Mouse (Mus musculus): Measurements from ENCODE around the gene Sfxn3. TPM values are rescaled to one million over a fixed set of nuclear protein-coding genes. Genes with fewer than 3 reads are reported as not detected.

The Sfxn3 gene
- polyA plus RNA-seq, 1 experiment from 2014 or later: 26.0 TPM

DNA sequence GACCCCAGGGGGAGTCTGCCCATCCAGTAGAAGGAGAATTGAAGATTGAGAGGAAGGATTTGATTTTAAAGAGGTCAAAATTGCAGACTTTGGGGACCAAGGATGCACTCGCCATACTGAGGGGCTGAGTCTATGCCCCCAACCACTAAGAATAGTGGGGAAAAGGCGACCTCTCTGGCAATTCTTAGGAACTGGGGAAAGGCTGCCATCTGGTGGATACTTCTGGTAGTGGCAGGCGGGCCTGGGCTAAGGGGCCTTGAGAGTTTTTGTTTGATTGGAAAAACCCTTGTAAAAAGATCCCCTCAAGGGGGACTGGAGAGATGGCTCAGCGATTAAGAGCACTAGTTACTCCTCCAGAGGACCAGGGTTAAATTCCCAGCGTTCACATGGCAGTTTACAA lies 34.0 kb downstream of the Sfxn3 start:
- no peak overlapping the region for H3K27ac ChIP-seq
- peak overlapping the region; percentile 96 for H3K4me2 ChIP-seq (replicated peaks)
- no peaks in the 10 kb centered on the region for H3K9me3 ChIP-seq
- H3K9ac ChIP-seq: no peak overlapping the region
- peaks cover 99% of the 10 kb centered on the region for H3K27me3 ChIP-seq
- ATAC-seq (ENCODE audit: low FRiP score, low read depth): no peak
- peaks cover 52% of the 10 kb centered on the region for H3K4me1 ChIP-seq
- 2% methylated on average over 5 of the region's 5 CpGs for WGBS
- H3K4me3 ChIP-seq: peak overlapping the region; percentile 38
- no peaks in the 10 kb centered on the region for H3K36me3 ChIP-seq

GRCm38 (mm10) chr19:45081841-45082550 lies 34.7 kb downstream of the Sfxn3 start:
- Histone ChIP-seq H3K4me1 (peaks cover 45% of the 10 kb centered on the region), H3K9ac (no peak overlapping the region), H3K27me3 (peaks cover 99% of the 10 kb centered on the region), H3K27ac (no peak overlapping the region), H3K36me3 (no peaks in the 10 kb centered on the region), H3K9me3 (no peaks in the 10 kb centered on the region), H3K4me3 (no peak overlapping the region), H3K4me2 (replicated peaks) (no peak overlapping the region)
- no peak for ATAC-seq (ENCODE audit: low FRiP score, low read depth)
- WGBS: 18% methylated on average over 11 of the region's 11 CpGs

- Histone ChIP-seq H3K9ac (no peak overlapping the region), H3K27ac (no peak overlapping the region), H3K27me3 (peaks cover 45% of the 10 kb centered on the region), H3K4me2 (replicated peaks) (no peak overlapping the region), H3K9me3 (no peaks in the 10 kb centered on the region), H3K36me3 (no peaks in the 10 kb centered on the region), H3K4me3 (no peak overlapping the region), H3K4me1 (no peaks in the 10 kb centered on the region)
- no peak for ATAC-seq (ENCODE audit: low FRiP score, low read depth)
- 19% methylated on average over 11 of the region's 11 CpGs for WGBS
Measured at GRCm38 (mm10) chr19:45097868-45098267, 50.6 kb downstream of the Sfxn3 start.

GRCm38 (mm10) chr19:45100486-45101270 lies 53.4 kb downstream of the Sfxn3 start:
- no peaks in the 10 kb centered on the region for H3K4me1 ChIP-seq
- no peak overlapping the region for H3K4me3 ChIP-seq
- H3K27me3 ChIP-seq: peaks cover 73% of the 10 kb centered on the region
- WGBS: 80% methylated on average over 8 of the region's 8 CpGs
- no peak for ATAC-seq (ENCODE audit: low FRiP score, low read depth)
- no peak overlapping the region for H3K9ac ChIP-seq
- no peaks in the 10 kb centered on the region for H3K36me3 ChIP-seq
- no peaks in the 10 kb centered on the region for H3K9me3 ChIP-seq
- H3K27ac ChIP-seq: no peak overlapping the region
- no peak overlapping the region for H3K4me2 ChIP-seq (replicated peaks)

GRCm38 (mm10) chr19:45105591-45105990 lies 58.3 kb downstream of the Sfxn3 start:
- 28% methylated on average over 1 of the region's 1 CpGs for WGBS
- H3K9me3 ChIP-seq: no peaks in the 10 kb centered on the region
- no peak overlapping the region for H3K4me3 ChIP-seq
- H3K9ac ChIP-seq: no peak overlapping the region
- no peak overlapping the region for H3K4me2 ChIP-seq (replicated peaks)
- H3K27me3 ChIP-seq: peaks cover 64% of the 10 kb centered on the region
- ATAC-seq (ENCODE audit: low FRiP score, low read depth): no peak
- H3K36me3 ChIP-seq: no peaks in the 10 kb centered on the region
- H3K4me1 ChIP-seq: no peaks in the 10 kb centered on the region
- no peak overlapping the region for H3K27ac ChIP-seq

Other genes starting within 250 kb of the Sfxn3 start
- 37.8 and 41.5 TPM in 2 replicates for gene Slf2, start 116.4 kb upstream of the Sfxn3 start, polyA plus RNA-seq (2015; fragmentation: Nextera tagmentation; extraction: Ambion mirVana)
- gene Sema4g, start 58.4 kb upstream of the Sfxn3 start, polyA plus RNA-seq (2015; fragmentation: Nextera tagmentation; extraction: Ambion mirVana): 6.9 and 7.4 TPM in 2 replicates
- 22.7 and 24.1 TPM in 2 replicates for gene Twnk, start 41.8 kb upstream of the Sfxn3 start, polyA plus RNA-seq (2015; fragmentation: Nextera tagmentation; extraction: Ambion mirVana)
- 69.2 and 76.3 TPM in 2 replicates for gene Mrpl43, start 41.1 kb upstream of the Sfxn3 start, polyA plus RNA-seq (2015; fragmentation: Nextera tagmentation; extraction: Ambion mirVana)
- gene Lzts2, start 33.1 kb upstream of the Sfxn3 start, polyA plus RNA-seq (2015; fragmentation: Nextera tagmentation; extraction: Ambion mirVana): 68.8 and 68.9 TPM in 2 replicates
- 0.41 and 0.56 TPM in 2 replicates for gene Pdzd7, start 1.8 kb upstream of the Sfxn3 start, polyA plus RNA-seq (2015; fragmentation: Nextera tagmentation; extraction: Ambion mirVana)
- gene Kazald1, start 27.7 kb downstream of the Sfxn3 start, polyA plus RNA-seq (2015; fragmentation: Nextera tagmentation; extraction: Ambion mirVana): 18.6 and 20.4 TPM in 2 replicates
- 0.38 and 1.1 TPM in 2 replicates for gene Tlx1, start 103.2 kb downstream of the Sfxn3 start, polyA plus RNA-seq (2015; fragmentation: Nextera tagmentation; extraction: Ambion mirVana)
- gene Lbx1, start 188.3 kb downstream of the Sfxn3 start, polyA plus RNA-seq (2015; fragmentation: Nextera tagmentation; extraction: Ambion mirVana): 1.4 and 1.5 TPM in 2 replicates